Comparison of ENCODE assay signal across 8 mouse cellular contexts in the genomic region with DNA sequence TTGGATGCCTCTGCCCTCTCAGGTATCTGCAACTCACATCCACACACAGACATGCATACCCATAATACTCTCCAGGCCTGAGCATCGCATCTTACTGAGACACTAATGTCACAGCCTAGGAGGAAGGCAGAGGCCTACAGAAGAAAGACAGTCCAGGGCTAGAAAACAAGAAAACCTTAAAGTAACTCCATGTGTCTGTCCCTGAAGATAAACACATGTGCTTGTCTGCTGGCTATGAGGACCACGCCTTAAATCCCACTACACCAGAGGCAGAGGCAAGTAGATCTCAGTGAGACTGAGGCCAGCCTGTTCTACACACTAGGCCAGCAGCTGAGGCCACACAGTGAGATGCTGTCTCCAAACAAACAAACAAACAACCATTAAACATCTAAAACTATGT. TPM values are rescaled to one million over a fixed set of nuclear protein-coding genes. Genes with fewer than 3 reads are reported as not detected.
A peak's percentile ranks its signal among the peaks of the same experiment; 100 is the strongest.
DNase-seq lines count a peak whose midpoint lies in the region; ATAC-seq and TF ChIP-seq lines count a peak whose summit lies in the region.

No protein-coding gene starts in this region.

- no peaks in the 10 kb centered on the region for H3K9me3 ChIP-seq in heart, embryonic 14.5 days (ENCODE audit: control insufficient read depth, low read length)
- H3K9me3 ChIP-seq in embryonic facial prominence, embryonic 13.5 days, result no peaks in the 10 kb centered on the region
- no peaks in the 10 kb centered on the region for H3K9me3 ChIP-seq in intestine, embryonic 16.5 days (ENCODE audit: control insufficient read depth, low read length)
- H3K9me3 ChIP-seq in midbrain, postnatal 0 days (ENCODE audit: low read length), result no peaks in the 10 kb centered on the region

- no peak for DNase-seq in heart, adult 18-20 months
- peak; percentile 2 for DNase-seq in midbrain, postnatal 0 days (ENCODE audit: low spot score)
- DNase-seq in thymus, postnatal 36 days, result no peak
- DNase-seq in urinary bladder, postnatal 4 days (ENCODE audit: low spot score in 2 of 2), result no peak
- no peak for DNase-seq in adrenal gland, postnatal 10 days

- peaks cover 7% of the 10 kb centered on the region; the same call in 1 of the 2 replicates for H3K36me3 ChIP-seq in heart, embryonic 14.5 days (ENCODE audit: control insufficient read depth, insufficient read depth, low read length)
- H3K36me3 ChIP-seq in embryonic facial prominence, embryonic 13.5 days, result 0 out of 2 replicates have a peak, but pooled peaks cover 2% of the 10 kb centered on the region
- no peaks in the 10 kb centered on the region for H3K36me3 ChIP-seq in intestine, embryonic 16.5 days (ENCODE audit: control insufficient read depth, insufficient read depth, low read length)
- no peaks in the 10 kb centered on the region for H3K36me3 ChIP-seq in midbrain, postnatal 0 days (ENCODE audit: insufficient read depth, low read length)

- H3K27me3 ChIP-seq in heart, embryonic 14.5 days (ENCODE audit: control insufficient read depth, insufficient read depth, low read length), result no peaks in the 10 kb centered on the region
- H3K27me3 ChIP-seq in embryonic facial prominence, embryonic 13.5 days, result no peaks in the 10 kb centered on the region
- no peaks in the 10 kb centered on the region for H3K27me3 ChIP-seq in intestine, embryonic 16.5 days (replicated peaks; ENCODE audit: control insufficient read depth, insufficient read depth, low read length)
- no peaks in the 10 kb centered on the region for H3K27me3 ChIP-seq in midbrain, postnatal 0 days (ENCODE audit: insufficient read depth, low read length)

- 72% methylated on average over 2 of the region's 2 CpGs for WGBS in heart, embryonic 14.5 days
- WGBS in embryonic facial prominence, embryonic 13.5 days, result 36% methylated on average over 2 of the region's 2 CpGs
- 44% methylated on average over 2 of the region's 2 CpGs for whole genome bisulfite sequencing in intestine, embryonic 16.5 days
- 34% methylated on average over 2 of the region's 2 CpGs for WGBS in midbrain, postnatal 0 days

- no peak for TF ChIP-seq CTCF in midbrain, postnatal 0 days (IDR thresholded peaks at IDR 0.05)

- peak overlapping the region; percentile 98 for H3K9ac ChIP-seq in heart, embryonic 14.5 days (ENCODE audit: low read length)
- peak overlapping the region; percentile 22; the same call in 1 of the 2 replicates for H3K9ac ChIP-seq in embryonic facial prominence, embryonic 13.5 days
- peak overlapping the region; percentile 98 for H3K9ac ChIP-seq in intestine, embryonic 16.5 days (ENCODE audit: low read depth, low read length)
- peak overlapping the region; percentile 97 for H3K9ac ChIP-seq in midbrain, postnatal 0 days (replicated peaks; ENCODE audit: low read length, poor library complexity, severe bottlenecking)

- H3K4me1 ChIP-seq in heart, embryonic 14.5 days (ENCODE audit: control insufficient read depth in 2 of 2, insufficient read depth in 2 of 2, low read length in 2 of 2), result peaks cover 32 to 58% of the 10 kb centered on the region in 2 experiments
- H3K4me1 ChIP-seq in embryonic facial prominence, embryonic 13.5 days, result peaks cover 48% of the 10 kb centered on the region
- peaks cover 43% of the 10 kb centered on the region for H3K4me1 ChIP-seq in intestine, embryonic 16.5 days (ENCODE audit: control insufficient read depth, insufficient read depth, low read length)
- H3K4me1 ChIP-seq in midbrain, postnatal 0 days (ENCODE audit: insufficient read depth, low read length), result peaks cover 19% of the 10 kb centered on the region

- ATAC-seq in heart, embryonic 14.5 days (ENCODE audit: insufficient number of reproducible peaks, insufficient read depth, low FRiP score, low read depth), result no peak
- ATAC-seq in embryonic facial prominence, embryonic 13.5 days (ENCODE audit: insufficient number of reproducible peaks, insufficient read depth, low FRiP score, low TSS enrichment, low read depth), result no peak
- ATAC-seq in intestine, embryonic 16.5 days, result no peak
- no peak for ATAC-seq in midbrain, postnatal 0 days (ENCODE audit: low FRiP score)

- H3K4me3 ChIP-seq in heart, embryonic 14.5 days (ENCODE audit: control insufficient read depth in 1 of 2, insufficient read depth in 1 of 2, low read depth in 1 of 2, low read length in 2 of 2), result peak overlapping the region in 1 of 2 experiments; percentile 17; a peak in 2 of 4 replicates
- peak overlapping the region; percentile 95 for H3K4me3 ChIP-seq in embryonic facial prominence, embryonic 13.5 days
- H3K4me3 ChIP-seq in intestine, embryonic 16.5 days (ENCODE audit: low read length), result peak overlapping the region; percentile 98
- peak overlapping the region; percentile 99 for H3K4me3 ChIP-seq in midbrain, postnatal 0 days (ENCODE audit: low read depth, low read length)

- peak overlapping the region; percentile 79 for H3K4me2 ChIP-seq in heart, embryonic 14.5 days (ENCODE audit: low read length)
- H3K4me2 ChIP-seq in embryonic facial prominence, embryonic 13.5 days, result peak overlapping the region; percentile 94
- H3K4me2 ChIP-seq in intestine, embryonic 16.5 days (ENCODE audit: low read depth, low read length), result peak overlapping the region; percentile 52
- peak overlapping the region; percentile 76 for H3K4me2 ChIP-seq in midbrain, postnatal 0 days (ENCODE audit: low read depth, low read length, poor library complexity, severe bottlenecking)

- peak overlapping the region in 1 of 2 experiments; percentile 64; a peak in 2 of 4 replicates for H3K27ac ChIP-seq in heart, embryonic 14.5 days (replicated peaks in 1 of 2; ENCODE audit: control insufficient read depth in 1 of 2, insufficient read depth in 1 of 2, low read depth in 2 of 2, low read length in 2 of 2)
- H3K27ac ChIP-seq in embryonic facial prominence, embryonic 13.5 days, result no peak overlapping the region
- H3K27ac ChIP-seq in intestine, embryonic 16.5 days (ENCODE audit: low read length), result peak overlapping the region; percentile 16; the same call in 1 of the 2 replicates
- no peak overlapping the region for H3K27ac ChIP-seq in midbrain, postnatal 0 days (ENCODE audit: low read depth, low read length)

RNA-seq across cellular contexts. Expression of a gene that starts 3.1 kb away (rescaled TPM):
- 511 and 538 TPM in 2 replicates for polyA plus RNA-seq in heart, embryonic 14.5 days (2014; fragmentation: Nextera tagmentation; extraction: Ambion mirVana)
- total RNA-seq in heart, adult 18-20 months (2021), result 100 to 1,000 TPM; 114 to 148 TPM
- polyA plus RNA-seq in embryonic facial prominence, embryonic 13.5 days (2015; fragmentation: Nextera tagmentation; extraction: Ambion mirVana), result 566 and 584 TPM in 2 replicates
- 454 and 496 TPM in 2 replicates for polyA plus RNA-seq in intestine, embryonic 16.5 days (2015; fragmentation: Nextera tagmentation; extraction: Ambion mirVana)
- total RNA-seq in midbrain, postnatal 0 days (2014; rRNA removed), result 744 and 761 TPM in 2 replicates
- polyA plus RNA-seq in midbrain, postnatal 0 days (2015; fragmentation: Nextera tagmentation; extraction: Ambion mirVana), result 1,252 and 1,259 TPM in 2 replicates
- total RNA-seq in adrenal gland, postnatal 10 days (2021), result 100 to 1,000 TPM; 113 to 123 TPM

RNA-seq across cellular contexts. Expression of a gene that starts 19.5 kb away (rescaled TPM):
- polyA plus RNA-seq in heart, embryonic 14.5 days (2014; fragmentation: Nextera tagmentation; extraction: Ambion mirVana), result 54.5 and 56.2 TPM in 2 replicates
- 10 to 100 TPM; 11.5 to 16.6 TPM for total RNA-seq in heart, adult 18-20 months (2021)
- 77.2 and 85.3 TPM in 2 replicates for polyA plus RNA-seq in embryonic facial prominence, embryonic 13.5 days (2015; fragmentation: Nextera tagmentation; extraction: Ambion mirVana)
- polyA plus RNA-seq in intestine, embryonic 16.5 days (2015; fragmentation: Nextera tagmentation; extraction: Ambion mirVana), result 166 and 174 TPM in 2 replicates
- total RNA-seq in midbrain, postnatal 0 days (2014; rRNA removed), result 85.3 and 91.1 TPM in 2 replicates
- 131 and 133 TPM in 2 replicates for polyA plus RNA-seq in midbrain, postnatal 0 days (2015; fragmentation: Nextera tagmentation; extraction: Ambion mirVana)
- total RNA-seq in adrenal gland, postnatal 10 days (2021), result 10 to 100 TPM; 70.2 to 70.9 TPM

RNA-seq across cellular contexts. Expression of a gene that starts 25.0 kb away (rescaled TPM):
- 600 and 636 TPM in 2 replicates for polyA plus RNA-seq in heart, embryonic 14.5 days (2014; fragmentation: Nextera tagmentation; extraction: Ambion mirVana)
- 100 to 1,000 TPM; 160 to 170 TPM for total RNA-seq in heart, adult 18-20 months (2021)
- 1,193 and 1,231 TPM in 2 replicates for polyA plus RNA-seq in embryonic facial prominence, embryonic 13.5 days (2015; fragmentation: Nextera tagmentation; extraction: Ambion mirVana)
- 581 and 669 TPM in 2 replicates for polyA plus RNA-seq in intestine, embryonic 16.5 days (2015; fragmentation: Nextera tagmentation; extraction: Ambion mirVana)
- 543 and 643 TPM in 2 replicates for total RNA-seq in midbrain, postnatal 0 days (2014; rRNA removed)
- polyA plus RNA-seq in midbrain, postnatal 0 days (2015; fragmentation: Nextera tagmentation; extraction: Ambion mirVana), result 972 and 1,028 TPM in 2 replicates
- total RNA-seq in adrenal gland, postnatal 10 days (2021), result 100 to 1,000 TPM; 255 to 272 TPM

RNA-seq across cellular contexts. Expression of a gene that starts 35.7 kb away (rescaled TPM):
- 5.5 and 7.5 TPM in 2 replicates for polyA plus RNA-seq in heart, embryonic 14.5 days (2014; fragmentation: Nextera tagmentation; extraction: Ambion mirVana)
- total RNA-seq in heart, adult 18-20 months (2021), result 1 to 10 TPM; 1.8 to 1.9 TPM
- 11.6 and 11.9 TPM in 2 replicates for polyA plus RNA-seq in embryonic facial prominence, embryonic 13.5 days (2015; fragmentation: Nextera tagmentation; extraction: Ambion mirVana)
- 8.0 and 9.2 TPM in 2 replicates for polyA plus RNA-seq in intestine, embryonic 16.5 days (2015; fragmentation: Nextera tagmentation; extraction: Ambion mirVana)
- 9.0 and 14.0 TPM in 2 replicates for total RNA-seq in midbrain, postnatal 0 days (2014; rRNA removed)
- polyA plus RNA-seq in midbrain, postnatal 0 days (2015; fragmentation: Nextera tagmentation; extraction: Ambion mirVana), result 12.9 and 13.4 TPM in 2 replicates
- 1 to 10 TPM; 5.8 to 7.9 TPM for total RNA-seq in adrenal gland, postnatal 10 days (2021)

RNA-seq across cellular contexts. Expression of a gene that starts 48.8 kb away (rescaled TPM):
- 0.08 and 0.26 TPM in 2 replicates for polyA plus RNA-seq in heart, embryonic 14.5 days (2014; fragmentation: Nextera tagmentation; extraction: Ambion mirVana)
- under 1 TPM in 1 of 2 experiments, not detected in 1; 0.36 TPM for total RNA-seq in heart, adult 18-20 months (2021)
- polyA plus RNA-seq in embryonic facial prominence, embryonic 13.5 days (2015; fragmentation: Nextera tagmentation; extraction: Ambion mirVana), result 0.17 and 0.44 TPM in 2 replicates
- 3.0 and 3.1 TPM in 2 replicates for polyA plus RNA-seq in intestine, embryonic 16.5 days (2015; fragmentation: Nextera tagmentation; extraction: Ambion mirVana)
- not detected in 2 replicates for total RNA-seq in midbrain, postnatal 0 days (2014; rRNA removed)
- 0.21 and 0.23 TPM in 2 replicates for polyA plus RNA-seq in midbrain, postnatal 0 days (2015; fragmentation: Nextera tagmentation; extraction: Ambion mirVana)
- 1 to 10 TPM in 1 of 2 experiments, under 1 TPM in 1; 0.88 to 3.5 TPM for total RNA-seq in adrenal gland, postnatal 10 days (2021)

Comparison
In these comparisons a context has a peak if more than half of its experiments do, and no peak if none do; other contexts are left out.
1. H3K9ac ChIP-seq: peak in every context shown above with its lines; median percentile 98 in heart, embryonic 14.5 days; 98 in intestine, embryonic 16.5 days; 97 in midbrain, postnatal 0 days; 22 in embryonic facial prominence, embryonic 13.5 days.